Mouse (Mus musculus): ENCODE measurements at regions not wholly inside any gene's neighbourhood (a gene's known extent, or its start where the extent isn't known, plus 50 kb on each side); places are given as distances from the start of the nearest gene placed in this dataset.

GRCm38 (mm10) chr17:45830324-45830723, 96.7 kb upstream of the 1600014C23Rik start:
- in situ Hi-C loops (cut with MboI; ENCODE audit: low pct_ligation_motif_present, low pct_unique_long_range_greater_than_20kb, low sequenced_read_pairs) = no loop called here

GRCm38 (mm10) chr17:45829571-45829970, 95.9 kb upstream of the 1600014C23Rik start:
- TF ChIP-seq IRF4 (IDR thresholded peaks at IDR 0.05; ENCODE audit: low read depth, low read length) (no peak), MAX (IDR thresholded peaks at IDR 0.05; ENCODE audit: low read length) (no peak), MXI1 (IDR thresholded peaks at IDR 0.05; ENCODE audit: low read depth, low read length) (no peak), ZMIZ1 (IDR thresholded peaks at IDR 0.05; ENCODE audit: low read depth, low read length) (no peak), MAZ (IDR thresholded peaks at IDR 0.05; ENCODE audit: low read depth, low read length) (no peak), ETS1 (conservative IDR thresholded peaks at IDR 0.05; ENCODE audit: low read depth, low read length) (no peak), CHD2 (IDR thresholded peaks at IDR 0.05; ENCODE audit: low read length) (no peak), JUN (IDR thresholded peaks at IDR 0.05; ENCODE audit: insufficient read depth, low read depth, low read length) (no peak), MAFK (IDR thresholded peaks at IDR 0.05; ENCODE audit: insufficient replicate concordance, low read length) (no peak), USF2 (conservative IDR thresholded peaks at IDR 0.05; ENCODE audit: low read depth, low read length) (no peak), MEF2A (IDR thresholded peaks at IDR 0.05; ENCODE audit: borderline replicate concordance, low read depth, low read length) (no peak), ZNF384 (IDR thresholded peaks at IDR 0.05; ENCODE audit: low read depth, low read length) (no peak), SMC3 (IDR thresholded peaks at IDR 0.05; ENCODE audit: low read depth, low read length) (no peak), TCF12 (IDR thresholded peaks at IDR 0.05; ENCODE audit: low read depth, low read length) (no peak)
- no peak overlapping the region for H3K4me2 ChIP-seq (ENCODE audit: insufficient read depth, low read depth, poor library complexity, severe bottlenecking)
- H3K27ac ChIP-seq (ENCODE audit: insufficient read depth, low read depth) = no peak overlapping the region
- peaks cover 33% of the 10 kb centered on the region for H3K9me3 ChIP-seq (replicated peaks; ENCODE audit: low read length)
- dilution Hi-C loops (cut with MboI; ENCODE audit: extremely low pct_ligation_motif_present, extremely low pct_unique_long_range_greater_than_20kb, low sequenced_read_pairs) (no loop called here), in situ Hi-C loops (cut with MboI; ENCODE audit: low pct_ligation_motif_present, low pct_unique_long_range_greater_than_20kb, low sequenced_read_pairs) (no loop called here)
- H3K4me3 ChIP-seq (replicated peaks in 1 of 3; ENCODE audit: low read depth in 2 of 3, low read length in 2 of 3, poor library complexity in 1 of 3) = no peak overlapping the region
- no peaks in the 10 kb centered on the region; a peak in 1 of 4 replicates for H3K4me1 ChIP-seq (ENCODE audit: control insufficient read depth in 1 of 2, insufficient read depth in 2 of 2)
- H3K9ac ChIP-seq (ENCODE audit: insufficient read depth, low read depth) = no peak overlapping the region
- H3K27me3 ChIP-seq (replicated peaks) = peaks cover 74% of the 10 kb centered on the region
- no peak for DNase-seq (ENCODE audit: extremely low read depth)
- H3K36me3 ChIP-seq (replicated peaks in 1 of 2; ENCODE audit: control insufficient read depth in 1 of 2, insufficient read depth in 1 of 2, low read length in 1 of 2) = no peaks in the 10 kb centered on the region
- no peaks in the 10 kb centered on the region for H3K79me2 ChIP-seq (replicated peaks; ENCODE audit: control insufficient read depth, extremely low read depth, insufficient read depth, poor library complexity, severe bottlenecking)

More at GRCm38 (mm10) chr17:45830324-45830723, 96.7 kb upstream of the 1600014C23Rik start:
- Histone ChIP-seq H3K9me3 (replicated peaks; ENCODE audit: low read length) (peaks cover 33% of the 10 kb centered on the region), H3K4me1 (ENCODE audit: control insufficient read depth in 1 of 2, insufficient read depth in 2 of 2) (no peaks in the 10 kb centered on the region), H3K79me2 (replicated peaks; ENCODE audit: control insufficient read depth, extremely low read depth, insufficient read depth, poor library complexity, severe bottlenecking) (no peaks in the 10 kb centered on the region), H3K4me3 (replicated peaks in 1 of 3; ENCODE audit: low read depth in 2 of 3, low read length in 2 of 3, poor library complexity in 1 of 3) (no peak overlapping the region), H3K36me3 (replicated peaks in 1 of 2; ENCODE audit: control insufficient read depth in 1 of 2, insufficient read depth in 1 of 2, low read length in 1 of 2) (no peaks in the 10 kb centered on the region), H3K9ac (ENCODE audit: insufficient read depth, low read depth) (no peak overlapping the region), H3K27ac (ENCODE audit: insufficient read depth, low read depth) (no peak overlapping the region), H3K4me2 (ENCODE audit: insufficient read depth, low read depth, poor library complexity, severe bottlenecking) (no peak overlapping the region), H3K27me3 (replicated peaks) (peaks cover 69% of the 10 kb centered on the region)
- no peak for TF ChIP-seq JUN (IDR thresholded peaks at IDR 0.05; ENCODE audit: insufficient read depth, low read depth, low read length)
- TF ChIP-seq TCF12 (IDR thresholded peaks at IDR 0.05; ENCODE audit: low read depth, low read length) = no peak
- TF ChIP-seq SMC3 (IDR thresholded peaks at IDR 0.05; ENCODE audit: low read depth, low read length) = no peak
- no peak for TF ChIP-seq GABPA (IDR thresholded peaks at IDR 0.05; ENCODE audit: insufficient replicate concordance, low read depth, low read length)
- no peak for TF ChIP-seq ZKSCAN1 (IDR thresholded peaks at IDR 0.05; ENCODE audit: borderline replicate concordance, low read depth, low read length)
- TF ChIP-seq UBTF (IDR thresholded peaks at IDR 0.05; ENCODE audit: low read depth, low read length) = no peak
- no peak for TF ChIP-seq CHD2 (IDR thresholded peaks at IDR 0.05; ENCODE audit: low read length)
- TF ChIP-seq USF2 (conservative IDR thresholded peaks at IDR 0.05; ENCODE audit: low read depth, low read length) = no peak
- TF ChIP-seq MAZ (IDR thresholded peaks at IDR 0.05; ENCODE audit: low read depth, low read length) = no peak
- no peak for DNase-seq (ENCODE audit: extremely low read depth)
- dilution Hi-C loops (cut with MboI; ENCODE audit: extremely low pct_ligation_motif_present, extremely low pct_unique_long_range_greater_than_20kb, low sequenced_read_pairs) = no loop called here

Measured in CH12.LX (cell line).